Mouse (Mus musculus) heart, postnatal 0 days (tissue): ENCODE results near the gene Sbno2.

ENCODE experiments used
- CTCF ChIP-seq: IDR thresholded peaks from 2 replicates; pipeline ENCODE4 v1.5.1; 2016; ENCODE audit warnings: antibody characterized with exemption, control low read depth, low read depth
- EP300 ChIP-seq: IDR thresholded peaks from 2 replicates; pipeline ENCODE4 v1.6.1; 2016; ENCODE audit warnings: antibody characterized with exemption, low read depth

DNA sequence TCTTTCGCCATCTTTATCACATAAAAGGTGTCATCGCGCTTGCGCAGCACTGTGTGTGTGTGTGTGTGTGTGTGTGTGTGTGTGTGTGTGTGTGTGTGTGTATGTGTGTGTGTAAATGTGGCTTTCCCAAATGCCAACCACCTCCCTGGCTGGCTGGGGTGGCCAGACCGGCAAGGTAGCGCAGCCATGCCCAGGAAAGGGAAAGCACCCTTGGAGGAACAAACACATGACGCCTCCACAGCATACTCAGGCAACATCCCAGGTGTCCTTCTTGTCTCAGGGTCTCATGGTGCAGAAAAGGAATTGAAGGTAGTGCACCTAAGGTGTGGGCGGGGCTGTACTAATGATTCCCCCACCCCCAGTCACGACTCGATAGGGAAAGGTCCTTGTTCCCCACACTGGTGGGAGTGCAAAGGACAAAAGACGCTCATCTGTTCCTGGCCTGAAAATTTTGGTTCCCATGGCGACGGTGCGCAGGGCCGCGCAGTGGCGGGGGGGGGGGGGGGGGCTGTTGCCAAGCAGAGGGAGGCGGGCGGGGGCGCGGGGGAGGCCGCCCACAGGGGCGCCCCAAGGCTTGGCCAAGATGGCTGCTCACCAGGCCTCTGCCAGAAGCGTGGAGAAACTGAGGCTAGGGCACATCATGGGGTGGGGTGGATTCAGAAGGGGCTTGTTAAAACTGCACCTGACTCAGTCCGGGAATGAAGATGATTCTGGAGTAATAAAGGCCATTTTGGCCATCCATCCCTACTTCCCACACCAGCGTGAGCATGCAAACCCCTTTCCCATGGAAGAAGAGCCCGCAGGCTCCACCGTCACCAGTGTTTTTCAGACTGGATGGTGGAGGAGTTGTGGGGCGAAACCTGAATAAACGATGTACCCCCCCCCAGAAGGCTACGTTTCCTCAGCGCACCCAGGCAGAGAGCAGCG lies 32.5 kb upstream of the Sbno2 start:
- no peak for TF ChIP-seq EP300
- TF ChIP-seq CTCF = no peak
